Mouse (Mus musculus): ENCODE measurements around the gene Tcf7l2. TPM values are rescaled to one million over a fixed set of nuclear protein-coding genes. Genes with fewer than 3 reads are reported as not detected.

The Tcf7l2 gene
- total and polyA plus RNA-seq, 3 experiments = not detected

GRCm38 (mm10) chr19:55827613-55828259 is 86.1 kb downstream of the Tcf7l2 start:
- H3K27ac ChIP-seq (ENCODE audit: insufficient read depth, low read depth) = no peak overlapping the region
- dilution Hi-C loops (cut with MboI; ENCODE audit: extremely low pct_ligation_motif_present, extremely low pct_unique_long_range_greater_than_20kb, low sequenced_read_pairs) = no loop called here
- H3K27me3 ChIP-seq (replicated peaks) = peaks cover 45% of the 10 kb centered on the region
- H3K4me2 ChIP-seq (ENCODE audit: insufficient read depth, low read depth, poor library complexity, severe bottlenecking) = no peak overlapping the region
- H3K9me3 ChIP-seq (replicated peaks; ENCODE audit: low read length) = no peaks in the 10 kb centered on the region
- no peak overlapping the region for H3K9ac ChIP-seq (ENCODE audit: insufficient read depth, low read depth)
- no peaks in the 10 kb centered on the region for H3K79me2 ChIP-seq (replicated peaks; ENCODE audit: control insufficient read depth, extremely low read depth, insufficient read depth, poor library complexity, severe bottlenecking)
- no peak for DNase-seq (ENCODE audit: extremely low read depth)
- TF ChIP-seq TBP (conservative IDR thresholded peaks at IDR 0.05; ENCODE audit: low read depth, low read length) (no peak), CTCF (conservative IDR thresholded peaks at IDR 0.05 in 1 of 2, IDR thresholded peaks at IDR 0.05 in 1 of 2; ENCODE audit: low read depth in 2 of 2, low read length in 2 of 2) (no peak), MYC (IDR thresholded peaks at IDR 0.05; ENCODE audit: low read depth, low read length) (no peak)
- H3K4me3 ChIP-seq (replicated peaks in 1 of 3; ENCODE audit: low read depth in 2 of 3, low read length in 2 of 3, poor library complexity in 1 of 3) = no peak overlapping the region
- in situ Hi-C loops (cut with MboI; ENCODE audit: low pct_ligation_motif_present, low pct_unique_long_range_greater_than_20kb, low sequenced_read_pairs) = no loop called here
- H3K36me3 ChIP-seq (replicated peaks in 1 of 2; ENCODE audit: control insufficient read depth in 1 of 2, insufficient read depth in 1 of 2, low read length in 1 of 2) = no peaks in the 10 kb centered on the region
- H3K4me1 ChIP-seq (ENCODE audit: control insufficient read depth in 1 of 2, insufficient read depth in 2 of 2) = no peaks in the 10 kb centered on the region

- no peak for DNase-seq (ENCODE audit: extremely low read depth)
- H3K9me3 ChIP-seq (replicated peaks; ENCODE audit: low read length) = peaks cover 3% of the 10 kb centered on the region
- H3K79me2 ChIP-seq (replicated peaks; ENCODE audit: control insufficient read depth, extremely low read depth, insufficient read depth, poor library complexity, severe bottlenecking) = no peaks in the 10 kb centered on the region
- no peak overlapping the region for H3K4me3 ChIP-seq (replicated peaks in 1 of 3; ENCODE audit: low read depth in 2 of 3, low read length in 2 of 3, poor library complexity in 1 of 3)
- H3K4me2 ChIP-seq (ENCODE audit: insufficient read depth, low read depth, poor library complexity, severe bottlenecking) = no peak overlapping the region
- H3K9ac ChIP-seq (ENCODE audit: insufficient read depth, low read depth) = no peak overlapping the region
- no peaks in the 10 kb centered on the region for H3K4me1 ChIP-seq (ENCODE audit: control insufficient read depth in 1 of 2, insufficient read depth in 2 of 2)
- no peak overlapping the region for H3K27ac ChIP-seq (ENCODE audit: insufficient read depth, low read depth)
- in situ Hi-C loops (cut with MboI; ENCODE audit: low pct_ligation_motif_present, low pct_unique_long_range_greater_than_20kb, low sequenced_read_pairs) (no loop called here), dilution Hi-C loops (cut with MboI; ENCODE audit: extremely low pct_ligation_motif_present, extremely low pct_unique_long_range_greater_than_20kb, low sequenced_read_pairs) (no loop called here)
- no peak for TF ChIP-seq MAZ (IDR thresholded peaks at IDR 0.05; ENCODE audit: low read depth, low read length)
- no peak for TF ChIP-seq JUN (IDR thresholded peaks at IDR 0.05; ENCODE audit: insufficient read depth, low read depth, low read length)
- no peak for TF ChIP-seq TCF12 (IDR thresholded peaks at IDR 0.05; ENCODE audit: low read depth, low read length)
- TF ChIP-seq E2F4 (IDR thresholded peaks at IDR 0.05; ENCODE audit: insufficient replicate concordance, low read depth, low read length) = no peak
- no peak for TF ChIP-seq CHD2 (IDR thresholded peaks at IDR 0.05; ENCODE audit: low read length)
- no peak for TF ChIP-seq MXI1 (IDR thresholded peaks at IDR 0.05; ENCODE audit: low read depth, low read length)
- no peak for TF ChIP-seq USF2 (conservative IDR thresholded peaks at IDR 0.05; ENCODE audit: low read depth, low read length)
- TF ChIP-seq SMC3 (IDR thresholded peaks at IDR 0.05; ENCODE audit: low read depth, low read length) = no peak
- no peak for TF ChIP-seq ELF1 (IDR thresholded peaks at IDR 0.05; ENCODE audit: low read depth, low read length)
- no peak for TF ChIP-seq ZKSCAN1 (IDR thresholded peaks at IDR 0.05; ENCODE audit: borderline replicate concordance, low read depth, low read length)
- no peak for TF ChIP-seq MAFK (IDR thresholded peaks at IDR 0.05; ENCODE audit: insufficient replicate concordance, low read length)
- no peak for TF ChIP-seq PAX5 (IDR thresholded peaks at IDR 0.05; ENCODE audit: low read length)
- TF ChIP-seq ZC3H11A (IDR thresholded peaks at IDR 0.05; ENCODE audit: low read depth, low read length) = no peak
- no peak for TF ChIP-seq MEF2A (IDR thresholded peaks at IDR 0.05; ENCODE audit: borderline replicate concordance, low read depth, low read length)
- TF ChIP-seq CHD1 (IDR thresholded peaks at IDR 0.05; ENCODE audit: low read depth, low read length) = no peak
- TF ChIP-seq SIN3A (IDR thresholded peaks at IDR 0.05; ENCODE audit: low read length) = no peak
- TF ChIP-seq POLR2AphosphoS2 (IDR thresholded peaks at IDR 0.05; ENCODE audit: low read depth, low read length) = no peak
- TF ChIP-seq JUND (conservative IDR thresholded peaks at IDR 0.05; ENCODE audit: low read depth, low read length) = no peak
- TF ChIP-seq ZNF384 (IDR thresholded peaks at IDR 0.05; ENCODE audit: low read depth, low read length) = no peak
- TF ChIP-seq USF1 (IDR thresholded peaks at IDR 0.05; ENCODE audit: low read depth, low read length) = no peak
- H3K36me3 ChIP-seq (replicated peaks in 1 of 2; ENCODE audit: control insufficient read depth in 1 of 2, insufficient read depth in 1 of 2, low read length in 1 of 2) = no peaks in the 10 kb centered on the region
- peaks cover 24% of the 10 kb centered on the region for H3K27me3 ChIP-seq (replicated peaks)
These were observed 89.4 kb downstream of the Tcf7l2 start for GRCm38 (mm10) chr19:55830976-55831559.

Measured in CH12.LX (cell line).